Mouse (Mus musculus) mouse trophoblast stem cell (cell line): ENCODE data around the gene Ankrd22.

Experiments used
- in situ Hi-C, 2 experiments: fragments of 300-500 bp; cut with MseI, MboI; formaldehyde crosslinking; loops; 2 replicates in 1 of 2; 3 replicates in 1 of 2; pipeline ENCODE4 v1.15.1; 2025

The Ankrd22 gene

GRCm38 (mm10) chr19:34181234-34181633, 15.4 kb upstream of the Ankrd22 start:
- in situ Hi-C loops: no loop called here

- in situ Hi-C loops: no loop called here
Measured at GRCm38 (mm10) chr19:34180316-34180715, 14.5 kb upstream of the Ankrd22 start.

DNA sequence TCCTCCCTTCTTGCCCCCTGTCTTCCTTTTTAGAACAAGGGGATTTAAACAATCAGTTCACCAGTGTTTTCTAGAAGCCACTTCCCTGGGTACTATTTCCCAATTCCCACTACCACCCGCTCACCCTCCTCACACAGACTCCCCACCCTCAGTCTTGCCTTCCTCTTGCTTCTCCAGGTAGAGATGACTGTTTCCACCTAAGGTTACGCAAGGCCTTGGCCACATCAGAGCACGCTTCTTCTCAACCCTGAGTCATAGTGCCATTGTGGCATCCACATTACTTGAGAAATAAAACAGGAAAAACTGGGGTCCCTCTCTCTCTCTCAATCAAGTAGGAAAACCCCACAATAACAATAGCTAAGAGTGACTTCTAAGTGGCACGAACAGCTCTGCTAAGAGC, 13.3 kb upstream of the Ankrd22 start:
- in situ Hi-C loops: no loop called here

- in situ Hi-C loops: no loop called here
Measured at GRCm38 (mm10) chr19:34174004-34174403, 8.2 kb upstream of the Ankrd22 start.

DNA sequence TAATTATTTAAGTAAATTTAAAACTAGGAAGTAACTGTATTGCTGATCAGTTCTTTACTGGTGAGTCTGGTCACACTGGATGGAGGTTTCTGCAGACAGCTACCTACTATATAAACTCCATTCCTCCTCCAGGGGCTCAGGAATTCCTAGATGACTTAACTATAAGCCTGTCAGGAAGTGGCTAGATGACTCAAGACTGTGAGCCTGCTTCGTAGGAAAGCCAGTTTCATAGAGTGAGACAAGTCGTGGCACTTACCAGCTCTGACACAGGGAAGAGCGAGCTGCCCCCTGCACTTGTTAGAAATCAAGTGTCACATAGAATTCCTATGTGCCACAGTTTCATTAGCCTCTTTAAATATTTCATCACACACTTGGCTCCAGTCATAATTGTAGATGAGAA, 5.3 kb upstream of the Ankrd22 start:
- in situ Hi-C loops: no loop called here

DNA sequence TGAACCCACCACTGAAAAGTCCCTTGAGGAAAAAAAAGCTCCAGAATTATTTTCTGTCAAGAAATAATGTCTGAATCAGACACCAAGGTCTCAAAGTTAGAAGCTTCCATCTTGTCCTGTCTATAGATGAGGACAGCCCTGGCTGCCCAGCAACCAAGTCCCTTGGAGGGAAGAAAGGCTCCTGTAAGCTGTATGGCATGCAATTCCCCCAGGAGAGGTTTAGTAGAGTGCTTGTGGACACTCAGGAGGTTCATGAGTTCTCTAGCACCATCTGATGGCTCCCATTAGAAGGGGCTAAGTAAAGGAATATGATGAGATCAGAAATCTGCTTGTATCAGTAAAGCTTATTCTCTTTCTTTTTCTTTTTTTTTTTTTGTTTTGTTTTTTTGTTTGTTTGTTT, 3.3 kb upstream of the Ankrd22 start:
- in situ Hi-C loops: no loop called here

DNA sequence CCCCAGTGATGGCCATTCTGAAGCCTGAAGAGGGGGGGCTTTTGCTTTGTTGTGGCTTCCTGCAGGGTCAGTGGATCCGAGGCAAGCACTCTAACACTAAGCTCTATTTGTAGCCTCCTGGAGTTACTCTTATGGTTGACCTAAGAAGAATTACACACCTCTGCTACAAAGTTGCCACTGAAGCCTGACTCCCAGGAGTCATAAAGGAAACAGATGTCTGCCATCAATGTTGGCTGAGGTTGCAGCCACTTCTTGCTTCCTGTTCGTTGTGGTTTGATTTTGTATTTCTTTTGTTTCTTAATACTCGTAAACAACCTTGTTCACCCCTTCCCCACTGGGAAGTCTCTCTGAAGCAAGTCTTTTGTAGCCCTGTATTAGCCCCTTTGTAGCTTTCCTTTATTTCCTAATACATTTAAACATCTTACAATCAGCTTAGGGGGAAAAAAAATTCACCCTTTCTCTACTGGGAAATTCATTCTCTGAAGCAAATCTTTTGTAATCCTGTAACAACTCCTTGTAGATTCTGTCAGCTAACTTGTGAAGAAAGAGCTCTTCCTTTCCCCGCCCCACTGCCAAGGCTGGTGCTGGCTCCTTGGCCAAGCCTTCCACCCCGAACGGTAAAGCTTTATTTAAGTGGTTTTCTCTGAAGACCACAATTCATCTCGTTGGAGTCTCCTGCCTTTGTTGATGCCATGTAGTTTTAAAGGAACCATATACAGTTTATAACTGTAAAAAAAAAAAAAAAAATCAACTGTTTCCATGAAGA, 2.2 kb upstream of the Ankrd22 start:
- in situ Hi-C loops: no loop called here

DNA sequence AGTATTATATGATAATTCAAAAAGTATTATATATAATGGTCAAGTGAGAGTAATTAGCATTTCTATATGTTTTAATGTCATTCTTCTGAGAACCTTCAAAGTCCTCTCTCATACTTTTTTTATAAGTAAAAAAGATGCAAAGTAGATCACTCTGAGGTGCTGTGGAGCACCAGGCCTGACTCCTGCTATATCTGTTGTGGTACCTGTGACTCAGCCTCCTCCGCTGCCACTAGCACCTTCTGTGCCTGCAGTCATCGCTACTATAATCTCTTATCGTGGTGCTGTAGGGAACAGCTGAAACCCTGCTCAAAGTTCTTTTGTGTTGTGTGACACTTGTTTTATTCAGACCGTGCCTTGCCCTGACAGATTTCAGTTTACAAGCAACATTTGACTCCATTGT, 533 bp upstream of the Ankrd22 start:
- in situ Hi-C loops: no loop called here

GRCm38 (mm10) chr19:34162693-34163092, 3.2 kb downstream of the Ankrd22 start:
- in situ Hi-C loops: no loop called here

- in situ Hi-C loops: no loop called here
Measured at GRCm38 (mm10) chr19:34153263-34154144, 12.3 kb downstream of the Ankrd22 start.

- in situ Hi-C loops: no loop called here
Measured at GRCm38 (mm10) chr19:34151909-34152308, 13.9 kb downstream of the Ankrd22 start.

- in situ Hi-C loops: no loop called here
Measured at GRCm38 (mm10) chr19:34148421-34148820, 17.4 kb downstream of the Ankrd22 start.

GRCm38 (mm10) chr19:34139431-34140046, 26.3 kb downstream of the Ankrd22 start:
- in situ Hi-C loops: no loop called here

DNA sequence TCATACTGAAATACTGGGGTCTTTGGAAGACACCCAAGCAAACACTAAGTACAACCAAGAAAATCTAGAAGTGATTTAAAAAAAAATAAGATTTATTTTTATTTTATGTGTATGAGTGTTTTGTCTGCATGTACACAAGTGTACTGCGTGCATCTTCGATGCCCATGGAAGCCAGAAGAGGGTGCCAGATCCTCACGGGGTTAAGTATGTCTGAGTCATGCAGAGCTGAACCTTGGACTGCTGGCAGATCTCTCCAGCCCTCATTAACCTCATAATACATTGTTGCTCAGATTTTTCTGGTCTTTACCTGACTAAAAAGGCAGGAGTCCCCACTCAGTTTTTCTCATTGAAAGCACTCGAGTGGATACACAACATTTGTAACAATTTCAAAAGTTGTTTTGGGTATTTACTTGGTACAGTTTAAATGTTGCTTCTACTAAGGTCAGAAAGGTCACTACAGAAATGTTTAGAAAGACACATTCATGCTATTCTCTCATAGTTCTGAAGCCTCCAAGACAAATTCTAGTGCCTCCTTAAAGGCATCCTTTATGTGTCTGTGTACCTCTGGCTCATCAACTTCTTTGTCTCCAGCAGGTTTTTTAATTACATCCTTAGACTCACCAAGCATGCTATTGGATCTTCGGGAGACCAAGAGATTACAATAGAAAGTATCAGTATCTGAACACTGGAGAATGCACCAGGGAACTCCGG, 27.0 kb downstream of the Ankrd22 start:
- in situ Hi-C loops: no loop called here

DNA sequence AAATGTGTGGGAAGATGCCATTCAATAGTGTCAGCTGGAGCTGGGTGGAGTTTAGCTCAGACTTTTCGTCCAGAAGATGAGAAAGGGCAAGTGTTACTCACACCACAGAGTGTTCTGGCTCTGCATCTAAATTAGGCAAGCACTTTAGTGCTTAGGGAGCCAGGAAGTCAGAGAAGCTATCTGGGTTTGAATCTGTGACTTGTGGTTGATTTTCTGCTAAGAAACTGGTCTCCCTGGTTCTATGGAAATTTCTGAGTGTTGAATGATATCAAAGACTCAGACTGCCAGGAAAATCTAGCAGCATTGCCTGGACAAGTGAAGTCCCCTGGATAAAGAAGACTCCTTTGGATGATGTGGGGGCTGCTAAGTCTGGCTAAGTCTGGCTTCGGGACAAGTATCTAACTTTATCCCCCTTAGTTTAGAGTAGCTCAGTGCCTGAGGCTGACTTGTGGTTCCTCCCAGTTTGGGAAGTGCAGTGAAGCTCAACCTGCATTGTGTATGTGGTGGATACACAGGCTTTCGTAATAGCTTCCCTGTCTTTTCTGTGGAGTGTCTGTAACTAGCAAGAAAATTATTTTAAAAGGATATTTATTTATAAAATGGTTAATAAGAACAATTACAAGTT, 45.6 kb downstream of the Ankrd22 start:
- in situ Hi-C loops: no loop called here

DNA sequence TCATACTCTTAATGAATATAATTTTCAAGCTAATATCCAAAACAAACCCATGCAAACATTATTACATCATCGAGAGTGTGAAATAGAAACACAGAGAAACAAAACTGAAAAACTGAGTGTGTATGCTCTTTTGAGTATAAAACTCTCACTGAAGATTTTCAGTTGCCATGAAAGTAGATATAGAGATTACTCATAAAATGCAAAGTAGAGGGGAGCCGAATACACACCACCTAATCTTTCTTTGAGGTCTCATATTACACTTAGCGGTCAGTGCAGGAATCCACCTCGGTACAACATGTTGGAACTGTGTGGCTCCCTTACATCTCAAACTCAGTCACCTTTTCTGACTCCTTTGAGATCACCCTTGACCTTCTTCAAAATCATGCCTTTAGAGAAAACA, 46.2 kb downstream of the Ankrd22 start:
- in situ Hi-C loops: no loop called here

DNA sequence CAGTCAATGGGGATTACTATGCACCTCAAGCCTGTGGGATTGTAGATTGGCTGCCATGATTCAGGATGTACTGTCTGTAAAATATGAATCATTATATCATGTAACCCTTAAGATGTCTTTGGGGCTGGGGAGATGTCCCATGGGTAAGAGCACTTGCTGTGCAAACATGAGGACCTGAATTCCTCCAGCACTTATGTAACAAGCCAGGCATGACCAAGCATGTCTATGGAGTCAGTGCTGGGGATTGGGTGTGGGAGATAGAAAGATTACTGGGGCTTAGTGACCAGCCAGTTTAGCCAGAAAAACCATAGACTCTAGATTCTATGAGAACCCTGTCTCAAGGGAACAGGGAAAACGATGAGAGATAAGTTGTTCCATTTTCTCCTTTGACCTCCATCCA, 46.8 kb downstream of the Ankrd22 start:
- in situ Hi-C loops: no loop called here

DNA sequence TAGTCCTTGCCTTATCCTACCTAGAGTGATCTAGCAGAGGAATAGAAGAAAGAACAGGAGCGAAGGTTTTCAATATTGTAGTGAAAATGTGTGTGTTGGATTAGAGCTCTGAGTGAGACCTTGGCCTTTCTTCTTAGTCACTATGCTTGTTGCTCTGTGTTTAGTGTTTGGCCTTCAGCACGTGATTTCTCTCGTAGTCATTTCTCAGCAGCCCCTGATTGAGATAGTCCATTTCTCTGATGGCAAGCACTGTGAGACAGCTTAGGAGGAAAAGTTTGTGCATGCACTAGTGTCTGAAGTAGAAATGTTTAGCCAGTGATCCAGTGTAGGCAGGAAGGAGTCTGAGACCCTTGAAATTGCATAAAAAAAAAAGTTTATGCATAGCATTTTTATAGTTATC, 61.0 kb downstream of the Ankrd22 start:
- in situ Hi-C loops: no loop called here

DNA sequence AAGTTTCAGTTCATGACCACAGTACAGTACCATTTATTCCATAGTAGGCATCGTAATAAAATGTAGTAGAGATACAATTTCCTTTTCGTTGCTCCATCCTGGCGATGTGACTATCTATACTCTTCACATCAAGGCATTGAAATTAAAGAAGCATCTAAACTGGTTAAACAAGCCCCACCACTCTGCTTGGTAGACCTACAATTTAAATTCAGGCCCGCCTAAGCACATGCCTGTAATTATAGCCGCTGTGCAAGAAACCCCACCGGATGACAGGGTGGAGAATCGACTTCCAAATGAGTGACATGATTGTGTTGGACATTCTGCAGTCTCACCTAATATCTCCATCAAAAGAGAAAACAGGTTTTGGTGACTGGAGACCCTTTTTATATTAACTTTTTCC, 64.0 kb downstream of the Ankrd22 start:
- in situ Hi-C loops: no loop called here

DNA sequence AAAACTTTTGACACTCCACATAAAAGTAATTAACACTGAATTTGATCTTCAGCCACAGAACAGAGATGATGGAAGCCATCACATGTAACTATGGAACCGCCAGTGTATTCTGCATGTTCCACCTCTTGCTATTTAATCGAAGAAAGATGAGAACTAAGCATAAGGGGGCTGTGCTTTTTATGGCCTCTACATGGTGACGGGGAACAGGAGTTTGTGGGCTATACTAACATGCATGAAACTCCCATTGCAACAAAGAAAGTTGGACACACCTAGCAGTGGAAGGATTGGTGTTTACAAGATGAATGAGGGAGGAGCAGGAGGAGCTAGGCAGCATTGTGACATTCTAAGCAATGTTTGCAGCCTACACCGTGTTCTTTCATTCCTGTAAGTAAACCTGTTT, 65.2 kb downstream of the Ankrd22 start, which contains the start of gene Lipm:
Gene Lipm, plus strand, starts transcription at position 301 of the 400 bp plus-strand sequence.
- in situ Hi-C loops: no loop called here

GRCm38 (mm10) chr19:34096228-34096627, 69.6 kb downstream of the Ankrd22 start:
- in situ Hi-C loops: no loop called here
